Mouse (Mus musculus) brain, embryonic 18.5 days (tissue): Measurements from ENCODE around the gene Tesk1.

Experiments used
- DNase-seq: peaks from one replicate; pipeline ENCODE4 v3.0.0-alpha.2; 2012; ENCODE audit warnings: low read depth, low spot score

The Tesk1 gene

GRCm38 (mm10) chr4:43441639-43442038, at the start of gene Tesk1:
Gene Tesk1 (plus strand): TSS chr4:43441939.
- no peak for DNase-seq

GRCm38 (mm10) chr4:43394345-43394891, 47.3 kb upstream of the Tesk1 start:
- no peak for DNase-seq

GRCm38 (mm10) chr4:43395147-43395546, 46.6 kb upstream of the Tesk1 start:
- no peak for DNase-seq

GRCm38 (mm10) chr4:43395836-43396235, 45.9 kb upstream of the Tesk1 start:
- DNase-seq: no peak

GRCm38 (mm10) chr4:43396381-43396780, 45.4 kb upstream of the Tesk1 start:
- DNase-seq: no peak

- no peak for DNase-seq
These were observed 43.7 kb upstream of the Tesk1 start for GRCm38 (mm10) chr4:43398014-43398413.

GRCm38 (mm10) chr4:43398829-43399331, 42.9 kb upstream of the Tesk1 start:
- no peak for DNase-seq

GRCm38 (mm10) chr4:43399391-43400131, 42.2 kb upstream of the Tesk1 start:
- no peak for DNase-seq

- no peak for DNase-seq
These were observed 40.8 kb upstream of the Tesk1 start for GRCm38 (mm10) chr4:43400976-43401375.

GRCm38 (mm10) chr4:43401486-43401885, 40.3 kb upstream of the Tesk1 start:
- no peak for DNase-seq

GRCm38 (mm10) chr4:43402212-43402611, 39.5 kb upstream of the Tesk1 start:
- DNase-seq: no peak

GRCm38 (mm10) chr4:43404697-43405096, 37.0 kb upstream of the Tesk1 start:
- DNase-seq: no peak

GRCm38 (mm10) chr4:43406162-43406971, 35.4 kb upstream of the Tesk1 start:
- DNase-seq: peak; percentile 81

- DNase-seq: no peak
These were observed 34.4 kb upstream of the Tesk1 start for GRCm38 (mm10) chr4:43407071-43407920.

GRCm38 (mm10) chr4:43414761-43415160, 27.0 kb upstream of the Tesk1 start:
- no peak for DNase-seq

GRCm38 (mm10) chr4:43415221-43416070, 26.3 kb upstream of the Tesk1 start:
- no peak for DNase-seq

- DNase-seq: no peak
These were observed 25.7 kb upstream of the Tesk1 start for GRCm38 (mm10) chr4:43416071-43416490.

- no peak for DNase-seq
These were observed 24.3 kb upstream of the Tesk1 start for GRCm38 (mm10) chr4:43417269-43418062.

- no peak for DNase-seq
These were observed 23.3 kb upstream of the Tesk1 start for GRCm38 (mm10) chr4:43418450-43418849.
